In genomic region chr1:181353200-181354097, GRCm38 (mm10) we compare ENCODE assay signal across 8 mouse cellular contexts. TPM values are rescaled to one million over a fixed set of nuclear protein-coding genes. Genes with fewer than 3 reads are reported as not detected.
DNase-seq lines count a peak whose midpoint lies in the region; ATAC-seq and TF ChIP-seq lines count a peak whose summit lies in the region.

No protein-coding gene starts in this region.

- TF ChIP-seq POLR2A in brain, embryonic 14.5 days (IDR thresholded peaks at IDR 0.05; ENCODE audit: borderline replicate concordance, extremely low read depth, insufficient read depth, insufficient read length, poor library complexity, severe bottlenecking) = no peak
- no peak for TF ChIP-seq POLR2A in limb, embryonic 14.5 days (IDR thresholded peaks at IDR 0.05; ENCODE audit: borderline replicate concordance, extremely low read depth, insufficient read depth, insufficient read length)

- 2% methylated on average over 33 of the region's 33 CpGs for WGBS in forebrain, embryonic 13.5 days
- 3% methylated on average over 32 of the region's 33 CpGs for WGBS in limb, embryonic 14.5 days

- peak; percentile 17; the same call in 1 of the 2 replicates for ATAC-seq in forebrain, embryonic 13.5 days
- ATAC-seq in limb, embryonic 14.5 days (ENCODE audit: low FRiP score, low read depth) = no peak
- ATAC-seq in neutrophil, adult 5-6 weeks (ENCODE audit: extremely low read depth, insufficient number of reproducible peaks, low FRiP score, poor library complexity, severe bottlenecking) = peak; percentile 35; the same call in 1 of the 2 replicates
- no peak for ATAC-seq in cerebellum, adult (ENCODE audit: insufficient number of reproducible peaks, low FRiP score, low TSS enrichment)

- no peak for TF ChIP-seq CTCF in brain, embryonic 14.5 days (IDR thresholded peaks at IDR 0.05; ENCODE audit: borderline replicate concordance, extremely low read depth, insufficient read depth, insufficient read length)

- H3K4me2 ChIP-seq in forebrain, embryonic 13.5 days = peak overlapping the region; percentile 99
- H3K4me2 ChIP-seq in limb, embryonic 14.5 days (replicated peaks; ENCODE audit: low read depth, low read length, severe bottlenecking) = peak overlapping the region; percentile 98

- H3K4me1 ChIP-seq in forebrain, embryonic 13.5 days = peaks cover 25% of the 10 kb centered on the region
- peaks cover 12% of the 10 kb centered on the region for H3K4me1 ChIP-seq in limb, embryonic 14.5 days (ENCODE audit: control insufficient read depth, insufficient read depth, low read length)

- peak overlapping the region; percentile 73 for H3K9ac ChIP-seq in forebrain, embryonic 13.5 days
- 0 out of 2 replicates have a peak overlapping the region, but pooled peaks have one; percentile 54 for H3K9ac ChIP-seq in limb, embryonic 14.5 days (ENCODE audit: low read depth, low read length, severe bottlenecking)

- no peaks in the 10 kb centered on the region for H3K36me3 ChIP-seq in forebrain, embryonic 13.5 days (ENCODE audit: poor library complexity, severe bottlenecking)
- no peaks in the 10 kb centered on the region for H3K36me3 ChIP-seq in limb, embryonic 14.5 days (ENCODE audit: control insufficient read depth, insufficient read depth, low read length)

- no peak overlapping the region for H3K27ac ChIP-seq in forebrain, embryonic 13.5 days
- no peak overlapping the region for H3K27ac ChIP-seq in limb, embryonic 14.5 days (replicated peaks; ENCODE audit: low read depth, low read length)

- peak overlapping the region; percentile 58 for H3K4me3 ChIP-seq in forebrain, embryonic 13.5 days
- peak overlapping the region; percentile 52 for H3K4me3 ChIP-seq in limb, embryonic 14.5 days (replicated peaks; ENCODE audit: low read length)

- peak; percentile 27 for DNase-seq in layer of hippocampus, adult 9-11 months
- DNase-seq in layer of hippocampus, adult 9-10 months (ENCODE audit: low spot score) = no peak
- peak; percentile 50 for DNase-seq in brain, embryonic 14.5 days (ENCODE audit: low read depth)
- no peak for DNase-seq in limb, embryonic 14.5 days (ENCODE audit: low spot score)
- DNase-seq in spleen, postnatal 4 days (ENCODE audit: low spot score in 2 of 2) = no peak

- no peaks in the 10 kb centered on the region for H3K9me3 ChIP-seq in forebrain, embryonic 13.5 days (replicated peaks)
- H3K9me3 ChIP-seq in limb, embryonic 14.5 days (ENCODE audit: control insufficient read depth, low read length) = no peaks in the 10 kb centered on the region

- H3K27me3 ChIP-seq in forebrain, embryonic 13.5 days = peaks cover 39% of the 10 kb centered on the region
- H3K27me3 ChIP-seq in limb, embryonic 14.5 days (ENCODE audit: control insufficient read depth, insufficient read depth, low read length) = peaks cover 47% of the 10 kb centered on the region

RNA-seq across cellular contexts. Expression of gene Cnih3, which starts 1.0 kb away (rescaled TPM):
- polyA plus RNA-seq in brain, embryonic 14.5 days (2012; rRNA removed) = 6.7 and 10.5 TPM in 2 replicates
- 9.2 and 9.8 TPM in 2 replicates for polyA plus RNA-seq in forebrain, embryonic 13.5 days (2015; fragmentation: Nextera tagmentation; extraction: Ambion mirVana)
- 0.64 and 0.69 TPM in 2 replicates for polyA plus RNA-seq in limb, embryonic 14.5 days (2012; rRNA removed)
- 0.43 and 0.58 TPM in 2 replicates for polyA plus RNA-seq in limb, embryonic 14.5 days (2014; fragmentation: Nextera tagmentation; extraction: Ambion mirVana)
- total RNA-seq in neutrophil, adult 5-6 weeks (2017) = not detected in 2 replicates

Comparison
In these comparisons a context has a peak if more than half of its experiments do, and no peak if none do; other contexts are left out.
1. DNase-seq: peak in layer of hippocampus, adult 9-11 months (single experiment) and brain, embryonic 14.5 days (single experiment); none in layer of hippocampus, adult 9-10 months (single experiment), limb, embryonic 14.5 days (single experiment) and spleen, postnatal 4 days (0 of 2).
2. ATAC-seq: peak in forebrain, embryonic 13.5 days (single experiment) and neutrophil, adult 5-6 weeks (single experiment); none in limb, embryonic 14.5 days (single experiment) and cerebellum, adult (single experiment).